Mouse (Mus musculus) embryonic facial prominence, embryonic 15.5 days (tissue): ENCODE data around the gene Apoa4. TPM values are rescaled to one million over a fixed set of nuclear protein-coding genes. Genes with fewer than 3 reads are reported as not detected.

Experiments used
- ATAC-seq: fragments of 200-750 bp; cut with Nextera tagmentation; 2 replicates; pipeline ENCODE4 v1.8.0; 2017; ENCODE audit warnings: low read depth, moderate TSS enrichment; ENCODE audit not compliant: insufficient number of reproducible peaks, low FRiP score, low TSS enrichment
- H3K27ac ChIP-seq: fragments of 300-500 bp; sonication (generic); replicated peaks from 2 replicates; pipeline ENCODE4 v1.5.1; 2015; ENCODE audit warnings: mild to moderate bottlenecking, inconsistent platforms
- H3K27me3 ChIP-seq: fragments of 300-500 bp; sonication (generic); 2 replicates; pipeline ENCODE4 v1.6.1; 2015; ENCODE audit warnings: inconsistent platforms
- H3K36me3 ChIP-seq: fragments of 300-500 bp; sonication (generic); 2 replicates; pipeline ENCODE4 v1.6.1; 2015; ENCODE audit warnings: mild to moderate bottlenecking, inconsistent platforms
- H3K4me1 ChIP-seq: fragments of 300-500 bp; sonication (generic); 2 replicates; pipeline ENCODE4 v1.6.1; 2015; ENCODE audit warnings: inconsistent platforms
- H3K4me2 ChIP-seq: fragments of 300-500 bp; sonication (generic); replicated peaks from 2 replicates; pipeline ENCODE4 v1.6.1; 2015; ENCODE audit warnings: mild to moderate bottlenecking, inconsistent platforms
- H3K4me3 ChIP-seq: fragments of 300-500 bp; sonication (generic); replicated peaks from 2 replicates; pipeline ENCODE4 v1.5.1; 2015; ENCODE audit warnings: mild to moderate bottlenecking, inconsistent platforms
- H3K9ac ChIP-seq: fragments of 300-500 bp; sonication (generic); 2 replicates; pipeline ENCODE4 v1.6.1; 2015; ENCODE audit warnings: inconsistent platforms
- H3K9me3 ChIP-seq: fragments of 300-500 bp; sonication (generic); replicated peaks from 2 replicates; pipeline ENCODE4 v1.6.1; 2016; ENCODE audit warnings: inconsistent platforms
- WGBS: fragments of 180-500 bp; shearing (Covaris S2); methylation state at CpG from one replicate; pipeline ENCODE4 v1.1.7; 2015; 5-methylcytosine and 5-hydroxymethylcytosine counted together
- polyA plus RNA-seq: library from polyadenylated mRNA; unstranded; fragments of >200 nt; fragmentation: Nextera tagmentation; extraction: Ambion mirVana; gene quantifications from 2 replicates; pipeline ENCODE4 v1.2.1, GENCODE M21; 2015

The Apoa4 gene
- polyA plus RNA-seq, 1 experiment from 2014 or later: 0.43 TPM

- Histone ChIP-seq H3K4me1 (peaks cover 13% of the 10 kb centered on the region), H3K27ac (no peak overlapping the region), H3K4me2 (no peak overlapping the region), H3K4me3 (no peak overlapping the region), H3K36me3 (peaks cover 10% of the 10 kb centered on the region), H3K9ac (no peak overlapping the region), H3K27me3 (no peaks in the 10 kb centered on the region), H3K9me3 (no peaks in the 10 kb centered on the region)
- no peak for ATAC-seq
- 83% methylated on average over 3 of the region's 3 CpGs for WGBS
Measured at GRCm38 (mm10) chr9:46227064-46227614, 13.4 kb upstream of the Apoa4 start.

- no peak within 1 kb of the TSS for H3K4me3 ChIP-seq
Measured at GRCm38 (mm10) chr9:46228491-46228890, 12.0 kb upstream of the Apoa4 start, which contains the start of gene Apoa1. Gene Apoa1, plus strand, starts transcription at chr9:46228580.

DNA sequence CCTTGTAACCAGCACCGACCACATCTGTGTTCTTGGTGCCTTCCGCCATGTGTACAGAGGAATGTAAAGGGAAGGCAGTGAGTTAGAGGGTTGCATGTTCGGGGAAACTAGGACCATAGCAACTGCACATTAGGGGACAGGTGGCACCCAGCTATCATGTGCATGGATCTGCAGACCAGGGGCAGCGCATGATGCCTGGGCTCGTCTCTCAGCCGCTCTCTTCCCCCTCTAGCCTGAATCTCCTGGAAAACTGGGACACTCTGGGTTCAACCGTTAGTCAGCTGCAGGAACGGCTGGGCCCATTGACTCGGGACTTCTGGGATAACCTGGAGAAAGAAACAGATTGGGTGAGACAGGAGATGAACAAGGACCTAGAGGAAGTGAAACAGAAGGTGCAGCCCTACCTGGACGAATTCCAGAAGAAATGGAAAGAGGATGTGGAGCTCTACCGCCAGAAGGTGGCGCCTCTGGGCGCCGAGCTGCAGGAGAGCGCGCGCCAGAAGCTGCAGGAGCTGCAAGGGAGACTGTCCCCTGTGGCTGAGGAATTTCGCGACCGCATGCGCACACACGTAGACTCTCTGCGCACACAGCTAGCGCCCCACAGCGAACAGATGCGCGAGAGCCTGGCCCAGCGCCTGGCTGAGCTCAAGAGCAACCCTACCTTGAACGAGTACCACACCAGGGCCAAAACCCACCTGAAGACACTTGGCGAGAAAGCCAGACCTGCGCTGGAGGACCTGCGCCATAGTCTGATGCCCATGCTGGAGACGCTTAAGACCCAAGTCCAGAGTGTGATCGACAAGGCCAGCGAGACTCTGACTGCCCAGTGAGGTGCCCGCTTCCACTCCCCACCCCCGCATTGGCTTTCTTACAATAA lies 10.7 kb upstream of the Apoa4 start:
- WGBS: 15% methylated on average over 37 of the region's 37 CpGs

More at GRCm38 (mm10) chr9:46228491-46228890, 12.0 kb upstream of the Apoa4 start, which contains the start of gene Apoa1:
- no peaks in the 10 kb centered on the region for H3K36me3 ChIP-seq
- ATAC-seq: no peak
- H3K9me3 ChIP-seq: no peaks in the 10 kb centered on the region
- H3K4me2 ChIP-seq: peak within 1 kb of the TSS; percentile 90; the same call in 1 of the 2 replicates
- H3K4me1 ChIP-seq: peaks cover 13% of the 10 kb centered on the region
- H3K27me3 ChIP-seq: no peaks in the 10 kb centered on the region
- no peak within 1 kb of the TSS for H3K9ac ChIP-seq
- WGBS: 62% methylated on average over 9 of the region's 9 CpGs
- no peak within 1 kb of the TSS for H3K27ac ChIP-seq

DNA sequence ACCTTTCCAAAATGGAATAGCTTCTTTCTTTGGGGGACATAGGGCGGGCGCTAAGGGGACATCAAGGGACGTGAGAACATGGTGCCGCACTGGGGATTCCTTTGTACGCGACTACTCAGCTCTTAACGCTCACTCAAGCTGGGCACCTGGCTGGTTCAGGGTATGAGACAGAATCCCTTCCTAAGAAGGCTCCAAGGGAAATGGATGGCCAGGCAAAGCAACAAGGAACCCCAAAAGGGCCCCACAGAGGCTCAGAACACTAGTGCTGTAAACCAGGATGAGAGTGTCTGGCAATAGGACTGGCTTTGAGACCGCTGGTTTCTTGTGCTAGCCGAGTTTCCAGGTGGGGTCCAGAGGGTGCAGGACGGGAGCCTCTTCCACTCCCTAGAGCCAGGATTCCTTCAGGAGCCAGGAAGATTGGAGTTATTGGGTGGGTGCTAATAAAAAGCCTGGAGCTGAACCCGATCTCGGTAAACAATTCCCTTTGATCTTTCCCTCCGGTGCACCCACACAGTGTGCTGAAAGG lies 10.0 kb upstream of the Apoa4 start:
- ATAC-seq: no peak
- peak overlapping the region; percentile 35; the same call in 1 of the 2 replicates for H3K9ac ChIP-seq
- H3K4me3 ChIP-seq: peak overlapping the region; percentile 49
- H3K9me3 ChIP-seq: no peaks in the 10 kb centered on the region
- H3K27me3 ChIP-seq: no peaks in the 10 kb centered on the region
- H3K27ac ChIP-seq: no peak overlapping the region
- 19% methylated on average over 13 of the region's 13 CpGs for WGBS
- H3K4me1 ChIP-seq: peaks cover 13% of the 10 kb centered on the region
- H3K4me2 ChIP-seq: peak overlapping the region; percentile 90
- no peaks in the 10 kb centered on the region for H3K36me3 ChIP-seq

More for the DNA sequence above, 10.7 kb upstream of the Apoa4 start:
- Histone ChIP-seq H3K27ac (no peak overlapping the region), H3K9me3 (no peaks in the 10 kb centered on the region), H3K27me3 (no peaks in the 10 kb centered on the region), H3K4me2 (peak overlapping the region; percentile 90), H3K4me1 (peaks cover 13% of the 10 kb centered on the region), H3K9ac (peak overlapping the region; percentile 35), H3K36me3 (no peaks in the 10 kb centered on the region), H3K4me3 (peak overlapping the region; percentile 49)
- ATAC-seq: peak; percentile 87

GRCm38 (mm10) chr9:46235196-46235595 lies 5.3 kb upstream of the Apoa4 start:
- Histone ChIP-seq H3K4me1 (0 out of 2 replicates have a peak, but pooled peaks cover 5% of the 10 kb centered on the region), H3K9ac (no peak overlapping the region), H3K36me3 (no peaks in the 10 kb centered on the region), H3K9me3 (no peaks in the 10 kb centered on the region), H3K4me2 (no peak overlapping the region), H3K4me3 (no peak overlapping the region), H3K27me3 (no peaks in the 10 kb centered on the region), H3K27ac (no peak overlapping the region)
- 79% methylated on average over 6 of the region's 6 CpGs for WGBS
- no peak for ATAC-seq

GRCm38 (mm10) chr9:46235596-46235648 lies 5.1 kb upstream of the Apoa4 start, which contains the start of gene Apoc3:
Gene Apoc3, minus strand, starts transcription at chr9:46235636.
- no peak for ATAC-seq
- H3K27ac ChIP-seq: no peak within 1 kb of the TSS
- H3K9me3 ChIP-seq: no peaks in the 10 kb centered on the region
- H3K9ac ChIP-seq: no peak within 1 kb of the TSS
- H3K36me3 ChIP-seq: no peaks in the 10 kb centered on the region
- H3K4me1 ChIP-seq: 0 out of 2 replicates have a peak, but pooled peaks cover 3% of the 10 kb centered on the region
- H3K4me3 ChIP-seq: no peak within 1 kb of the TSS
- no peak within 1 kb of the TSS for H3K4me2 ChIP-seq
- H3K27me3 ChIP-seq: no peaks in the 10 kb centered on the region

GRCm38 (mm10) chr9:46235649-46236048 lies 4.8 kb upstream of the Apoa4 start:
- no peaks in the 10 kb centered on the region for H3K27me3 ChIP-seq
- 50% methylated on average over 4 of the region's 4 CpGs for whole genome bisulfite sequencing
- H3K36me3 ChIP-seq: no peaks in the 10 kb centered on the region
- no peak for ATAC-seq
- no peaks in the 10 kb centered on the region for H3K9me3 ChIP-seq
- no peak overlapping the region for H3K4me2 ChIP-seq
- 0 out of 2 replicates have a peak, but pooled peaks cover under 1% of the 10 kb centered on the region for H3K4me1 ChIP-seq
- no peak overlapping the region for H3K9ac ChIP-seq
- no peak overlapping the region for H3K27ac ChIP-seq
- no peak overlapping the region for H3K4me3 ChIP-seq

- no peaks in the 10 kb centered on the region for H3K36me3 ChIP-seq
- H3K9me3 ChIP-seq: no peaks in the 10 kb centered on the region
- H3K4me1 ChIP-seq: no peaks in the 10 kb centered on the region
- no peak for ATAC-seq
- no peak overlapping the region for H3K9ac ChIP-seq
- H3K4me3 ChIP-seq: no peak overlapping the region
- WGBS: 90% methylated on average over 7 of the region's 7 CpGs
- no peak overlapping the region for H3K4me2 ChIP-seq
- H3K27ac ChIP-seq: no peak overlapping the region
- H3K27me3 ChIP-seq: no peaks in the 10 kb centered on the region
Measured at GRCm38 (mm10) chr9:46238850-46239249, 1.6 kb upstream of the Apoa4 start.

DNA sequence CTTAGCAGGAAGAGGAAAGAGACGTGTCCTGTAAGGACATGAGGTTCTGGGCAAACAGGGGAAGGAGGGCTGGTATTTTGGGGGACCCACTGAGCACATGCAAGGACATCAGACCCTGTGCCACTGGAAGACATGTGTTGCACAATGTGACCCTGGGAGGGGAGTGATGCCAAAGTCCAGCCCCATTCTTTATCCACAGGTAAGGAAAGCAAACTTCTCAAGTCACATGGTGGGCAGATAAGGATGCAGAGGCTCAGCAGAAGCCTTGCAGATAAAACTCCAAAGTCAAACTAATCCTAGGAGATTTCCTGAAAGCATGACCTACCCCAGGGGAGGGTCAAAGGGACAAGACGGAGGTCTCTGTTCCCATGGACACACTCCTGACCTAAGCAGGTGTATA lies 1.3 kb downstream of the Apoa4 start:
- Histone ChIP-seq H3K27me3 (no peaks in the 10 kb centered on the region), H3K9ac (no peak overlapping the region)

DNA sequence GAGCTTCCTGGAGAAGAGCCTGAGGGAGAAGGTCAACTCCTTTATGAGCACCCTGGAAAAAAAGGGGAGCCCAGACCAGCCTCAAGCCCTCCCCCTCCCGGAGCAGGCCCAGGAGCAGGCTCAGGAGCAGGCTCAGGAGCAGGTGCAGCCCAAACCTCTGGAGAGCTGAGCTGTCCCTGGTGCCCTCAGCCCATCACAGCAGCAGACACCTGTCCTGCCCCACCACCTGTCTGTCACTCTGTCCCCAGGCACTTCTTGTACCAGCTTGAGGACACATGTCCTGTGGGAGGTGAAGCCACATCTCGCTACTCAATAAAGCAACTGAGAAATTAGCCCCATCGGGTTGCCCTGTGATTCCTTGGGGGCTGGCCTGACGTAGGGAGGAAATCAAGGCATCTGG lies 2.6 kb downstream of the Apoa4 start:
- Histone ChIP-seq H3K27ac (no peak overlapping the region), H3K27me3 (no peaks in the 10 kb centered on the region), H3K4me3 (no peak overlapping the region), H3K4me1 (no peaks in the 10 kb centered on the region), H3K9ac (no peak overlapping the region), H3K4me2 (no peak overlapping the region), H3K9me3 (no peaks in the 10 kb centered on the region), H3K36me3 (no peaks in the 10 kb centered on the region)
- 47% methylated on average over 4 of the region's 4 CpGs for WGBS
- peak; percentile 64; the same call in 1 of the 2 replicates for ATAC-seq

More for the DNA sequence above, 1.3 kb downstream of the Apoa4 start:
- ATAC-seq: no peak
- Histone ChIP-seq H3K4me2 (no peak overlapping the region), H3K4me3 (no peak overlapping the region), H3K4me1 (no peaks in the 10 kb centered on the region), H3K27ac (no peak overlapping the region), H3K36me3 (no peaks in the 10 kb centered on the region), H3K9me3 (no peaks in the 10 kb centered on the region)
- 70% methylated on average over 2 of the region's 2 CpGs for WGBS

- H3K27ac ChIP-seq: no peak overlapping the region
- no peak overlapping the region for H3K4me3 ChIP-seq
- ATAC-seq: no peak
- no peaks in the 10 kb centered on the region for H3K9me3 ChIP-seq
- H3K4me2 ChIP-seq: no peak overlapping the region
- H3K27me3 ChIP-seq: no peaks in the 10 kb centered on the region
- no peaks in the 10 kb centered on the region for H3K4me1 ChIP-seq
- H3K36me3 ChIP-seq: no peaks in the 10 kb centered on the region
- 33% methylated on average over 8 of the region's 8 CpGs for WGBS
- H3K9ac ChIP-seq: no peak overlapping the region
Measured at GRCm38 (mm10) chr9:46243584-46243983, 3.1 kb downstream of the Apoa4 start.
